Mouse (Mus musculus) liver, postnatal 0 days (tissue): ENCODE results near the gene Ttll6.

Source experiments
- CTCF ChIP-seq: sonication (generic); IDR thresholded peaks from 2 replicates; pipeline ENCODE4 v1.5.1; 2016; ENCODE audit warnings: antibody characterized with exemption, low read depth
- EP300 ChIP-seq: IDR thresholded peaks from 2 replicates; pipeline ENCODE4 v1.6.1; 2016; ENCODE audit warnings: antibody characterized with exemption, low read depth, mild to moderate bottlenecking

GRCm38 (mm10) chr11:96169016-96169415 is 35.4 kb downstream of the Ttll6 start:
- TF ChIP-seq EP300 (no peak), CTCF (no peak)
